Mouse (Mus musculus) midbrain, postnatal 0 days (tissue): ENCODE data around the gene Gpr39. TPM values are rescaled to one million over a fixed set of nuclear protein-coding genes. Genes with fewer than 3 reads are reported as not detected.

Experiments
- ATAC-seq: fragments of 200-750 bp; cut with Nextera tagmentation; 2 replicates; pipeline ENCODE4 v1.8.0; 2017; ENCODE audit warnings: moderate number of reproducible peaks, mild to moderate bottlenecking, moderate TSS enrichment, moderate library complexity; ENCODE audit not compliant: low FRiP score
- DNase-seq: peaks from one replicate; pipeline ENCODE4 v3.0.0-alpha.2; 2015; ENCODE audit warnings: low spot score
- H3K27ac ChIP-seq: fragments of 300-500 bp; sonication (generic); 2 replicates; pipeline ENCODE4 v1.5.1; 2014; ENCODE audit warnings: low read depth, mild to moderate bottlenecking, low read length, mixed read lengths
- H3K27me3 ChIP-seq: fragments of 300-500 bp; sonication (generic); 2 replicates; pipeline ENCODE4 v1.6.1; 2014; ENCODE audit warnings: low read length, control low read depth, mixed read lengths; ENCODE audit not compliant: insufficient read depth
- H3K36me3 ChIP-seq: fragments of 300-500 bp; sonication (generic); 2 replicates; pipeline ENCODE4 v1.6.1; 2014; ENCODE audit warnings: low read length, control low read depth, mixed read lengths; ENCODE audit not compliant: insufficient read depth
- H3K4me1 ChIP-seq: fragments of 300-500 bp; sonication (generic); 2 replicates; pipeline ENCODE4 v1.6.1; 2014; ENCODE audit warnings: mild to moderate bottlenecking, control low read depth, antibody characterized with exemption, low read length, mixed read lengths; ENCODE audit not compliant: insufficient read depth
- H3K4me2 ChIP-seq: fragments of 300-500 bp; sonication (generic); 2 replicates; pipeline ENCODE4 v1.6.1; 2014; ENCODE audit warnings: low read depth, mild to moderate bottlenecking, low read length, mixed read lengths; ENCODE audit not compliant: poor library complexity, severe bottlenecking
- H3K4me3 ChIP-seq: fragments of 300-500 bp; sonication (generic); 2 replicates; pipeline ENCODE4 v1.5.1; 2014; ENCODE audit warnings: low read depth, mild to moderate bottlenecking, low read length, moderate library complexity
- H3K9ac ChIP-seq: fragments of 300-500 bp; sonication (generic); replicated peaks from 2 replicates; pipeline ENCODE4 v1.6.1; 2014; ENCODE audit warnings: mild to moderate bottlenecking, low read length, moderate library complexity, mixed read lengths; ENCODE audit not compliant: poor library complexity, severe bottlenecking
- H3K9me3 ChIP-seq: fragments of 300-500 bp; sonication (generic); 2 replicates; pipeline ENCODE4 v1.6.1; 2016; ENCODE audit warnings: low read length, control low read depth
- CTCF ChIP-seq: IDR thresholded peaks from 2 replicates; pipeline ENCODE4 v1.5.1; 2016; ENCODE audit warnings: antibody characterized with exemption, mild to moderate bottlenecking
- WGBS: fragments of 180-500 bp; shearing (Covaris S2); extraction: QIAGEN DNeasy Blood & Tissue Kit; methylation state at CpG from one replicate; pipeline ENCODE4 v1.1.7; 2014; 5-methylcytosine and 5-hydroxymethylcytosine counted together
- polyA plus RNA-seq: library from polyadenylated mRNA; unstranded; fragments of >200 nt; fragmentation: Nextera tagmentation; extraction: Ambion mirVana; gene quantifications from 2 replicates; pipeline ENCODE4 v1.2.1, GENCODE M21; 2015
- total RNA-seq: library from RNA; depleted of rRNA; stranded (reverse); fragments of >200 nt; gene quantifications from 2 replicates; pipeline ENCODE4 v1.2.3, GENCODE M21; 2014

The Gpr39 gene
- total and polyA plus RNA-seq, 2 experiments from 2014 or later = 0.06 to 1.6 TPM

DNA sequence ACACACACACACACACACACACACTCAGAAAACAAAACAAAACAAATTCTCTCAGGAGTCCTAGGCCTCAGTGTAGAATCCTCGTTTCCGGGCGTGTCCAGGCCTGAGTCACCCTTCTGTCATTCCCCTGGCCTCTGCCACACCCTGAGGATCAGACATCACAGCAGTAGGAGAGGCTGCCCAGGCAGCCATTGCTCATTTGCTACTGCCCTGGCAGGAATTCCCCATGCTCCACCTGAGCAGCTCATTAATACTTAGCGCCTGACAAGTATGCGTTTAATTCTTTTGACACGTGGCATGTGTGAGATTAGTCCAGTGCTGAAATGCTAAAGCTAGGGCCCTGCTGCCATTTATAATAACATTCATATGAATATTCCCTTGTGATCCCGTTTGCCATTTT, 25.0 kb downstream of the Gpr39 start:
- H3K36me3 ChIP-seq = no peaks in the 10 kb centered on the region
- H3K27me3 ChIP-seq = no peaks in the 10 kb centered on the region
- H3K4me1 ChIP-seq = no peaks in the 10 kb centered on the region
- no peak overlapping the region for H3K27ac ChIP-seq
- H3K9me3 ChIP-seq = no peaks in the 10 kb centered on the region
- no peak for TF ChIP-seq CTCF
- 40% methylated on average over 7 of the region's 7 CpGs for WGBS
- H3K4me2 ChIP-seq = no peak overlapping the region
- ATAC-seq (no peak), DNase-seq (peak; percentile 68)
- H3K9ac ChIP-seq = no peak overlapping the region
- H3K4me3 ChIP-seq = no peak overlapping the region

DNA sequence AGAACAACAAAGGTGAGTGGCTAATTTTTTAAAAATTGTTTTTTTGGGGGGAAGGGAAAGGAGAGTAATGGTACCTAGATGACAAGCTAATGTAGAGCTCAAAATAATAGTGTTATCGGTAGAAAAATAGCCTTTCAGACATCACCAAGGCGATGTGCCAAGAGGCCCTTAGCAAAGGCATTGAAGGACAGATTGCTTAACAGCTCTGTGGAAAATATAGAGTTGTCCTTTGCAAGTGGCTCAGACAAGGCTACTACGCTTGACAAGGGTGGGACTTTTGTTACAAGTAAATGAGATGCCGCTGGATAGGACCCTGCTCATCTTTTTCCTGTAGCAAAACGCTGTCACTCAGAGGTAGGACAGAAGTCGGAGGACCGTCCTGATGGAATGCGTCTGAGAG, 25.5 kb downstream of the Gpr39 start:
- no peak for ATAC-seq
- Histone ChIP-seq H3K27ac (no peak overlapping the region), H3K4me3 (no peak overlapping the region), H3K27me3 (no peaks in the 10 kb centered on the region), H3K9ac (no peak overlapping the region), H3K9me3 (no peaks in the 10 kb centered on the region), H3K4me2 (no peak overlapping the region), H3K36me3 (no peaks in the 10 kb centered on the region), H3K4me1 (no peaks in the 10 kb centered on the region)
- whole genome bisulfite sequencing = 76% methylated on average over 8 of the region's 8 CpGs
- DNase-seq = peak; percentile 13
- TF ChIP-seq CTCF = no peak

DNA sequence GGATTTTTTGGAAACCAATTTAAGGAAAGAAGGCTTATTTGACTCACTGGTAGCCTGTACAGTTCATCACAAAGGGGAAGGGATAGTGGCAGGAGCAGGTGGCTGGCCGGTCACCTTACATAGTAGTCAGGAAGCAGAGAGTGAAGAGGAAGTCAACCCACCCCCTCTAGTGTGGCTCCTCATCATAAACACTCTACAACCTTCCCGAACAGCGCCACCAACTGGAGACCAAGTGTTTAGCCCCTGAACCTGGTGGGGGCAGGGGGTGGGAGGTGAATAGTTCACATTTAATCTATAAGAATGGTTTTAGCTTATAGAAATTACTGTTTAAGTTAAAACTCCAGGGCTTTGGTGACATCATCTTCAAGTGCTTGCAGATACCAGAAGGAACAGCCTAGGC, 28.6 kb downstream of the Gpr39 start:
- no peak for TF ChIP-seq CTCF
- no peak for ATAC-seq
- 77% methylated on average over 3 of the region's 3 CpGs for WGBS

DNA sequence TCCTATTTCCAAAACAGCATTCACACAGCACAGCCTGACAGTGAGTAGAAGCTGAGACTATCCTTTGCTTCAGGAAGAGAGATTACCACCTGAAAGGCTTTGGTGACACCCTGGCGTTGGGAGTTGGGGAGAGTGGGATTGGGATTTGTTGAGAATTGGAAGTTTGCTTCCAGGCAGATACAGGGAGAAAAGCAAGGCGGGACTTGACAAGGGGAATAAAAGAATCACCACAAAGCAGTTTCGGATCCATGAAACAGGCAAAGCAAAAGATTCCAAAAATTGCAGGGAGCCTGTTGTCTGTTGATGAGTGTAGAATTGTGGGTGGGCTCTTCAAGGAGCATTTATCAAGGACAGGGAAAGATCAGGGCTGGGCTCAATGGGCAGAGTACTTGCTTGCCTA, 38.5 kb downstream of the Gpr39 start:
- Histone ChIP-seq H3K4me1 (no peaks in the 10 kb centered on the region), H3K36me3 (no peaks in the 10 kb centered on the region), H3K9me3 (no peaks in the 10 kb centered on the region), H3K27ac (no peak overlapping the region), H3K4me2 (no peak overlapping the region), H3K27me3 (no peaks in the 10 kb centered on the region), H3K4me3 (no peak overlapping the region), H3K9ac (no peak overlapping the region)
- no peak for ATAC-seq
- 47% methylated on average over 3 of the region's 3 CpGs for WGBS
- no peak for DNase-seq
- TF ChIP-seq CTCF = no peak

More for the DNA sequence above, 28.6 kb downstream of the Gpr39 start:
- Histone ChIP-seq H3K9me3 (no peaks in the 10 kb centered on the region), H3K9ac (no peak overlapping the region), H3K27me3 (no peaks in the 10 kb centered on the region), H3K4me3 (no peak overlapping the region), H3K4me2 (no peak overlapping the region), H3K4me1 (no peaks in the 10 kb centered on the region), H3K36me3 (no peaks in the 10 kb centered on the region), H3K27ac (no peak overlapping the region)
- DNase-seq = no peak

DNA sequence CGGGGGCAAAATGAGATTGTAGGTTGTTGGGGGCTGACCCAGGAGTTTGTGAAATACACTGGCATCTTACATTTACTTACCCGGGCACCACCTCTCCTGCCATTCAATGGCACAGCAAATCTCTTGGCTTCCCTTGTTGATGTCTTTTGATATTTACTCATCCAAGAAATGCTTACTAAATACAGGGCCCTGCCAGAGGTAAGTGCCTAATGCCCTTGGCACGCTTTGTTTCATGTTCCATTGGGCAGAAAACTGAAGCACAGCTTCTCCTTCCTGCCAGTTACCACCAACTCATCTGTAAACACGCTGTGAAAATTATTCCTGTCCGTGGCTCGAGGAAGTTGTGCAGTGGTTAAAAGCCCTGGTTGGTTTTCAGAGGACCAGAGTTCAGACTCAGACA, 39.4 kb downstream of the Gpr39 start:
- ATAC-seq (no peak), DNase-seq (no peak)
- Histone ChIP-seq H3K9ac (no peak overlapping the region), H3K4me3 (no peak overlapping the region), H3K4me2 (no peak overlapping the region), H3K27ac (no peak overlapping the region), H3K4me1 (no peaks in the 10 kb centered on the region), H3K27me3 (no peaks in the 10 kb centered on the region), H3K9me3 (no peaks in the 10 kb centered on the region), H3K36me3 (no peaks in the 10 kb centered on the region)
- 82% methylated on average over 6 of the region's 6 CpGs for WGBS
- TF ChIP-seq CTCF = no peak

DNA sequence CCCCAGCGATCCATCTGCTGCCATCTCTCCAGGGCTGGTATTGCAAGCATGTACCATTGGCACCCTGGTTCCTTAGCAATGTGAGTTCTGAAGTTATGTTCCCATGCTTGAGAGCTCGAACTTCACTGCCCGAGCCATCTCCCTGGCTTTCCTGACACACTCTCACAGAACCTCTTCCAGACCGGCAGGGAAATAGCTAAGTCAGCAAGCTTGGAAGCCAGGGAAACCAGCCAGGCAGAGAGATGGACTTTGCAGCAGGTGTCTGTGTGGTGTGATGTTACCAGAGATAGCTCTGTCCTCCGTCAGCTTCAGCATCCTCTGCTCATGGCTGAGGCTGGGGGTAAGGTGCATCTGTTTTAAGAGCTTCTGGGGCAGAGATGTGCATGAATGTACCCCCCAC, 41.1 kb downstream of the Gpr39 start:
- H3K27ac ChIP-seq = no peak overlapping the region
- DNase-seq (no peak), ATAC-seq (no peak)
- H3K4me3 ChIP-seq = no peak overlapping the region
- no peak overlapping the region for H3K9ac ChIP-seq
- H3K27me3 ChIP-seq = no peaks in the 10 kb centered on the region
- no peaks in the 10 kb centered on the region for H3K9me3 ChIP-seq
- H3K4me1 ChIP-seq = no peaks in the 10 kb centered on the region
- 90% methylated on average over 5 of the region's 5 CpGs for WGBS
- no peak for TF ChIP-seq CTCF
- no peaks in the 10 kb centered on the region for H3K36me3 ChIP-seq
- H3K4me2 ChIP-seq = no peak overlapping the region
